Mouse (Mus musculus) liver, embryonic 14.5 days (tissue): Measurements from ENCODE around the gene Ptbp3.

Experiments
- CTCF ChIP-seq: IDR thresholded peaks from 2 replicates; pipeline ENCODE4 v1.5.1; 2016; ENCODE audit warnings: antibody characterized with exemption, low read depth, control low read depth
- EP300 ChIP-seq: IDR thresholded peaks from 2 replicates; pipeline ENCODE4 v1.6.1; 2016; ENCODE audit warnings: antibody characterized with exemption, low read depth

DNA sequence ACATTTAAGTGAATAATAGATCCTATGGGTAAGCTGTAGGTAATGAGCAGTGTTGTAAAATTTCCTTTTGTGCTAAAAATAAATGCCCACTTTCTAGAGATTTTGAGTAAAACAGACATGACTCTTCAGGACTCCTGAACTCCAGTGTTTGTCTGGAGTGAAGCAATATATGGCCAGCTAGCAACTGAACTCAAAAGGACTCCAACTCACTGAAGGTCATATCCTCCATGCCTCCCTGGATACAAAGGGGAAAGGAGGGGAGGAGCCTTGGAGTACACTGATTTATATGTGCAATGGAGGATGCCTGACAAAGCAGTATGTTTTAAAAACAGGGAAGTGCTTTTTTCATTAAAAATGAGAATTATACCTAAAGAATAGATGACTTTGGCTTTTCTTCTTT is 77.9 kb downstream of the Ptbp3 start:
- TF ChIP-seq CTCF = no peak
- TF ChIP-seq EP300 = no peak
